Mouse (Mus musculus): ENCODE measurements around the gene Slamf6. TPM values are rescaled to one million over a fixed set of nuclear protein-coding genes. Genes with fewer than 3 reads are reported as not detected.
A peak's percentile ranks its signal among the peaks of the same experiment; 100 is the strongest.

Slamf6 gene
- polyA plus RNA-seq, 1 experiment from 2014 or later = 7.2 TPM

GRCm38 (mm10) chr1:171918136-171918920, 1.0 kb downstream of the Slamf6 start:
- DNase-seq (no peak), ATAC-seq (no peak)
- H3K27me3 ChIP-seq (ENCODE audit: insufficient read depth, low read length) = no peaks in the 10 kb centered on the region
- H3K4me3 ChIP-seq (ENCODE audit: low read depth, low read length) = peak overlapping the region; percentile 18
- H3K4me2 ChIP-seq (ENCODE audit: low read depth, low read length) = peak overlapping the region; percentile 34; the same call in 1 of the 2 replicates
- H3K9me3 ChIP-seq (ENCODE audit: low read length) = no peaks in the 10 kb centered on the region
- peak overlapping the region; percentile 51 for H3K9ac ChIP-seq (replicated peaks)
- TF ChIP-seq CTCF (IDR thresholded peaks at IDR 0.05; ENCODE audit: low read depth) (no peak), EP300 (IDR thresholded peaks at IDR 0.05; ENCODE audit: low read depth) (no peak)
- peak overlapping the region; percentile 62 for H3K27ac ChIP-seq (ENCODE audit: low read depth)
- no peaks in the 10 kb centered on the region for H3K36me3 ChIP-seq (replicated peaks; ENCODE audit: insufficient read depth, low read length)
- no peaks in the 10 kb centered on the region for H3K4me1 ChIP-seq (ENCODE audit: insufficient read depth)
- WGBS (ENCODE audit: insufficient replicate concordance) = 51% methylated on average over 12 of the region's 12 CpGs

DNA sequence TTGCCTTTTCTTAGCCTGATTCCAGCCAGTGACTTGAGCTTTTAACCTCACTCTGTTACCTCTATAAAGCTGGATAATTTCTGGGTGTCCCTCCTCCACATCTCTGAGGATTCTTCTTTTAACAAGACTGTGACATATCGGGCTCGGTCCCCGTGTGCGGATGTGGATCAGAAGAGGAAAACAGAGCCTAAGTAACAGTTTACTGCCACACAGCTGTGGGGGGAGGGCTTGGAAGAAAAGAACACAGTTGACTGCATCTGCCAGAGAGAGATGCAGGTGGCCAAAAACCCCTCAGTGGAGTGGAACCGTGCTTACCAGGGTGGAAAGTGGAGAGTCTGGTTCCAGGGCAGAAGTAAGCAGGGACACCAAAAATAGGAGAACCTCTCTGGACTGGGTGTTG, 1.9 kb downstream of the Slamf6 start:
- no peaks in the 10 kb centered on the region for H3K27me3 ChIP-seq (ENCODE audit: insufficient read depth, low read length)
- peak overlapping the region; percentile 13 for H3K9ac ChIP-seq (replicated peaks)
- peak; percentile 20; the same call in 1 of the 2 replicates for TF ChIP-seq EP300 (IDR thresholded peaks at IDR 0.05; ENCODE audit: low read depth)
- TF ChIP-seq CTCF (IDR thresholded peaks at IDR 0.05; ENCODE audit: low read depth) = no peak
- WGBS (ENCODE audit: insufficient replicate concordance) = 77% methylated on average over 5 of the region's 5 CpGs
- peak; percentile 60 for ATAC-seq
- no peaks in the 10 kb centered on the region for H3K9me3 ChIP-seq (ENCODE audit: low read length)
- H3K27ac ChIP-seq (ENCODE audit: low read depth) = peak overlapping the region; percentile 51
- H3K4me3 ChIP-seq (ENCODE audit: low read depth, low read length) = 0 out of 2 replicates have a peak overlapping the region, but pooled peaks have one; percentile 18
- no peaks in the 10 kb centered on the region for H3K4me1 ChIP-seq (ENCODE audit: insufficient read depth)
- DNase-seq = peak; percentile 38
- no peaks in the 10 kb centered on the region for H3K36me3 ChIP-seq (replicated peaks; ENCODE audit: insufficient read depth, low read length)
- 0 out of 2 replicates have a peak overlapping the region, but pooled peaks have one; percentile 13 for H3K4me2 ChIP-seq (ENCODE audit: low read depth, low read length)

DNA sequence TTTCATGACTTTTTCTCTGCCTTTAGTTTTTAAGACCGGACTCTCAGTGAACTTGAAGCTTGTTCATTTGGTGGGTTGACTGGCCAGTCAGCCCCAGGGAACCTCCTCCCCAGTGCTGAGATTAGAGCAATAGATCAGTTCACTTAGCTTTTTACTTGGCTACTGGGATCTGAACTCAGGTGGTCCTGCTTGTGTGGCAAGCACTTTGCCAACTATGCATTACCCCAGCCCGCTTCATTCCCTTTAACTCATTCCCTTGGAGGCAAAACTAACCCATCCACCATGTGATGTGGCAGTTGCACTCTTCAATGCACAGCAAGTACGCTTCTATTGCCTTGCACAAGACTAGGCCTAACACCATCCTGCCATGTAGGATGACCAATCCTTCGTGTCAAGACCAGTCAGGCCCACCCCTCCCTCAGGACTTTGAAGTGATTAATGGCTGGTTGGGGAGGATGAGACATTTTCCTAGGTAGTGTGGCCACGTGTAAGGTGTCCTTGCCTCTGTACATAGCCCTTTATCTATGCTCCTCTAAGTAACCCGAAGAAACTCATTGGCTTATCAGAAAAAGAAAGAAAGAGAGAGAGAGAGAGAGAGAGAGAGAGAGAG, 2.7 kb downstream of the Slamf6 start:
- Histone ChIP-seq H3K4me1 (ENCODE audit: insufficient read depth) (no peaks in the 10 kb centered on the region), H3K27me3 (ENCODE audit: insufficient read depth, low read length) (no peaks in the 10 kb centered on the region), H3K9me3 (ENCODE audit: low read length) (no peaks in the 10 kb centered on the region), H3K9ac (replicated peaks) (no peak overlapping the region), H3K4me3 (ENCODE audit: low read depth, low read length) (no peak overlapping the region), H3K4me2 (ENCODE audit: low read depth, low read length) (0 out of 2 replicates have a peak overlapping the region, but pooled peaks have one; percentile 13), H3K36me3 (replicated peaks; ENCODE audit: insufficient read depth, low read length) (no peaks in the 10 kb centered on the region), H3K27ac (ENCODE audit: low read depth) (peak overlapping the region; percentile 51)
- WGBS (ENCODE audit: insufficient replicate concordance) = 70% methylated on average over 6 of the region's 6 CpGs
- ATAC-seq (no peak), DNase-seq (no peak)
- no peak for TF ChIP-seq EP300 (IDR thresholded peaks at IDR 0.05; ENCODE audit: low read depth)
- TF ChIP-seq CTCF (IDR thresholded peaks at IDR 0.05; ENCODE audit: low read depth) = no peak

DNA sequence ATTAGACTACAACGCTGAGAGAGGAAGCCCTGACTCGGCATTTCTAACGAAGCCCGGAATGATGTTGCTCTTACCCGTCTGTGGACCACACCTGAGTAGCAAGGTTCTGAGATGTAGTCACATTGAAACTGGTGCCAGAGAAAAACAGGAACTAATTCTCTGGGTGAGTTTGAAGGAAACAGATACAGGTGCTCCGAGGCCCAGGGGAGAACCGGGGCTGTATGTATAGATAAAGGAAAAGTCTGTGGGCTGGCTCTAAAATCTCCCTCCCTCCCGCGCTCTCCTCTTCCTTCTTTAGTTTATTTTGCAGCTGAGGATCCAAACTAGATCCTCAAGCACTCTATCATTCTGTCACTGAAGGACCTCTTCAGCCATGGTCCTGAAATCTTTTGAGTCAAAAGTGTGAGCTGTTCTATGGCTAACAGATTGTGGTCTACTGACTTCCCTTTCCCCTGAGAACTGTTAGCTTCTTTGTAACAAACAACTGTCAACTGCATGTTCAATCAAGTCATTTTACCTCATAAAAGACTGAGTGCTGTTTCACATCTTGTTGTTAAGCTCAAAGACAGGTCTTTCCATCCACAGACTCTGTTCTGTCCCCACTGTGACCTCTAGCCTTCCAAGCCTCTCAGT, 3.8 kb downstream of the Slamf6 start:
- no peak overlapping the region for H3K9ac ChIP-seq (replicated peaks)
- peak; percentile 38 for ATAC-seq
- H3K27me3 ChIP-seq (ENCODE audit: insufficient read depth, low read length) = no peaks in the 10 kb centered on the region
- H3K4me2 ChIP-seq (ENCODE audit: low read depth, low read length) = no peak overlapping the region
- H3K36me3 ChIP-seq (replicated peaks; ENCODE audit: insufficient read depth, low read length) = no peaks in the 10 kb centered on the region
- no peak for DNase-seq
- H3K27ac ChIP-seq (ENCODE audit: low read depth) = peak overlapping the region; percentile 56; the same call in 1 of the 2 replicates
- no peak overlapping the region for H3K4me3 ChIP-seq (ENCODE audit: low read depth, low read length)
- TF ChIP-seq CTCF (IDR thresholded peaks at IDR 0.05; ENCODE audit: low read depth) (no peak), EP300 (IDR thresholded peaks at IDR 0.05; ENCODE audit: low read depth) (no peak)
- no peaks in the 10 kb centered on the region for H3K4me1 ChIP-seq (ENCODE audit: insufficient read depth)
- no peaks in the 10 kb centered on the region for H3K9me3 ChIP-seq (ENCODE audit: low read length)
- 31% methylated on average over 9 of the region's 9 CpGs for WGBS (ENCODE audit: insufficient replicate concordance)

DNA sequence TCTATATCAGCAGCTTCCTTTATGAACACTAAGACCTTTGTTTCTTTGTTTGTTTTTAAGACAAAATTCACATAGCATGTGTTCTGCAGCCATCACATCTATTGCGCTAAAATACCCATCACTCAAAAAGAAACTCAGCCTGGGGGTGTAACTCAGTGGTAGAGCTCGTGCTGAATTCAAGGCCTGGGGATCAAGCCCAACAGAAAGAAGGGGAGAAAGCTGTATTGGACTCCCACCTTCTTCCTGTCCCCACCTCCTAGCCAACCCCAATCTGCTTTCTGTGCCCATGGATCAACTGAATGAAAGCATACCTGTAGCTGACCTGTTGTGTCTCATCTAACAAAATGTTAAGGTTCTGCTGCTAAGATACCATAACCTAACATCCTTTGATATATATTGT, 4.3 kb downstream of the Slamf6 start:
- no peaks in the 10 kb centered on the region for H3K27me3 ChIP-seq (ENCODE audit: insufficient read depth, low read length)
- DNase-seq (no peak), ATAC-seq (no peak)
- no peaks in the 10 kb centered on the region for H3K36me3 ChIP-seq (replicated peaks; ENCODE audit: insufficient read depth, low read length)
- TF ChIP-seq EP300 (IDR thresholded peaks at IDR 0.05; ENCODE audit: low read depth) (no peak), CTCF (IDR thresholded peaks at IDR 0.05; ENCODE audit: low read depth) (no peak)
- H3K4me3 ChIP-seq (ENCODE audit: low read depth, low read length) = no peak overlapping the region
- H3K27ac ChIP-seq (ENCODE audit: low read depth) = peak overlapping the region; percentile 56; the same call in 1 of the 2 replicates
- H3K9ac ChIP-seq (replicated peaks) = no peak overlapping the region
- no peak overlapping the region for H3K4me2 ChIP-seq (ENCODE audit: low read depth, low read length)
- H3K4me1 ChIP-seq (ENCODE audit: insufficient read depth) = no peaks in the 10 kb centered on the region
- H3K9me3 ChIP-seq (ENCODE audit: low read length) = no peaks in the 10 kb centered on the region
- 45% methylated on average over 2 of the region's 2 CpGs for WGBS (ENCODE audit: insufficient replicate concordance)

DNA sequence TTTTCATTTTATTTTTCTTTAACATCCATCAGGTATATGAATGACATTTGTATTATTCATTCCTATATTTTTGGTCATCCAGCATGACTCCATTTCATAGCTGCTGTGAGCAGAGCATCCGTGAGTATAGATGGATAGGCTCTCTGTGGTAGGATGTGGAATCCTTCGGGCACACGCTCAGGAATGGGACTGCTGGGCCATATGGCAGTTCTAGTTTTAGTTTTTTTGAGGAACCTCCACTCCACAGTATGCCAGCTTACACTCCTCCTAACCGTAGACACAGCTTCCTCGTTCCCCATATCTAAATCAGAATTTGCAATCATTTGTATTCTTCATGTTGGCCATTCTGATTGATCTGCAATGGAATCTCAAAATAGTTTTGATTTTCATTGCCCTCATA, 5.5 kb downstream of the Slamf6 start:
- H3K4me2 ChIP-seq (ENCODE audit: low read depth, low read length) = no peak overlapping the region
- no peak for DNase-seq
- TF ChIP-seq EP300 (IDR thresholded peaks at IDR 0.05; ENCODE audit: low read depth) (no peak), CTCF (IDR thresholded peaks at IDR 0.05; ENCODE audit: low read depth) (no peak)
- no peaks in the 10 kb centered on the region for H3K36me3 ChIP-seq (replicated peaks; ENCODE audit: insufficient read depth, low read length)
- H3K4me3 ChIP-seq (ENCODE audit: low read depth, low read length) = no peak overlapping the region
- no peaks in the 10 kb centered on the region; the same call in 1 of the 2 replicates for H3K9me3 ChIP-seq (ENCODE audit: low read length)
- 70% methylated on average over 5 of the region's 5 CpGs for WGBS (ENCODE audit: insufficient replicate concordance)
- no peak overlapping the region for H3K27ac ChIP-seq (ENCODE audit: low read depth)
- H3K4me1 ChIP-seq (ENCODE audit: insufficient read depth) = no peaks in the 10 kb centered on the region
- H3K9ac ChIP-seq (replicated peaks) = no peak overlapping the region
- no peaks in the 10 kb centered on the region for H3K27me3 ChIP-seq (ENCODE audit: insufficient read depth, low read length)
- no peak for ATAC-seq

All from liver, postnatal 0 days (tissue).